Mouse (Mus musculus) midbrain, postnatal 0 days (tissue): ENCODE data around the gene Slc10a7. TPM values are rescaled to one million over a fixed set of nuclear protein-coding genes. Genes with fewer than 3 reads are reported as not detected.

Experiments
- ATAC-seq: fragments of 200-750 bp; cut with Nextera tagmentation; 2 replicates; pipeline ENCODE4 v1.8.0; 2017; ENCODE audit warnings: moderate number of reproducible peaks, mild to moderate bottlenecking, moderate TSS enrichment, moderate library complexity; ENCODE audit not compliant: low FRiP score
- DNase-seq: peaks from one replicate; pipeline ENCODE4 v3.0.0-alpha.2; 2015; ENCODE audit warnings: low spot score
- H3K27ac ChIP-seq: fragments of 300-500 bp; sonication (generic); 2 replicates; pipeline ENCODE4 v1.5.1; 2014; ENCODE audit warnings: low read depth, mild to moderate bottlenecking, low read length, mixed read lengths
- H3K27me3 ChIP-seq: fragments of 300-500 bp; sonication (generic); 2 replicates; pipeline ENCODE4 v1.6.1; 2014; ENCODE audit warnings: low read length, control low read depth, mixed read lengths; ENCODE audit not compliant: insufficient read depth
- H3K36me3 ChIP-seq: fragments of 300-500 bp; sonication (generic); 2 replicates; pipeline ENCODE4 v1.6.1; 2014; ENCODE audit warnings: low read length, control low read depth, mixed read lengths; ENCODE audit not compliant: insufficient read depth
- H3K4me1 ChIP-seq: fragments of 300-500 bp; sonication (generic); 2 replicates; pipeline ENCODE4 v1.6.1; 2014; ENCODE audit warnings: mild to moderate bottlenecking, control low read depth, antibody characterized with exemption, low read length, mixed read lengths; ENCODE audit not compliant: insufficient read depth
- H3K4me2 ChIP-seq: fragments of 300-500 bp; sonication (generic); 2 replicates; pipeline ENCODE4 v1.6.1; 2014; ENCODE audit warnings: low read depth, mild to moderate bottlenecking, low read length, mixed read lengths; ENCODE audit not compliant: poor library complexity, severe bottlenecking
- H3K4me3 ChIP-seq: fragments of 300-500 bp; sonication (generic); 2 replicates; pipeline ENCODE4 v1.5.1; 2014; ENCODE audit warnings: low read depth, mild to moderate bottlenecking, low read length, moderate library complexity
- H3K9ac ChIP-seq: fragments of 300-500 bp; sonication (generic); replicated peaks from 2 replicates; pipeline ENCODE4 v1.6.1; 2014; ENCODE audit warnings: mild to moderate bottlenecking, low read length, moderate library complexity, mixed read lengths; ENCODE audit not compliant: poor library complexity, severe bottlenecking
- H3K9me3 ChIP-seq: fragments of 300-500 bp; sonication (generic); 2 replicates; pipeline ENCODE4 v1.6.1; 2016; ENCODE audit warnings: low read length, control low read depth
- CTCF ChIP-seq: IDR thresholded peaks from 2 replicates; pipeline ENCODE4 v1.5.1; 2016; ENCODE audit warnings: antibody characterized with exemption, mild to moderate bottlenecking
- WGBS: fragments of 180-500 bp; shearing (Covaris S2); extraction: QIAGEN DNeasy Blood & Tissue Kit; methylation state at CpG from one replicate; pipeline ENCODE4 v1.1.7; 2014; 5-methylcytosine and 5-hydroxymethylcytosine counted together
- polyA plus RNA-seq: library from polyadenylated mRNA; unstranded; fragments of >200 nt; fragmentation: Nextera tagmentation; extraction: Ambion mirVana; gene quantifications from 2 replicates; pipeline ENCODE4 v1.2.1, GENCODE M21; 2015
- total RNA-seq: library from RNA; depleted of rRNA; stranded (reverse); fragments of >200 nt; gene quantifications from 2 replicates; pipeline ENCODE4 v1.2.3, GENCODE M21; 2014; rRNA removed

Slc10a7 gene
- total and polyA plus RNA-seq, 2 experiments from 2014 or later = 7.7 to 14.9 TPM

GRCm38 (mm10) chr8:78770584-78770983 is 261.4 kb downstream of the Slc10a7 start:
- H3K9ac ChIP-seq = no peak overlapping the region
- TF ChIP-seq CTCF = no peak
- H3K27ac ChIP-seq = no peak overlapping the region
- DNase-seq (no peak), ATAC-seq (no peak)
- H3K36me3 ChIP-seq = no peaks in the 10 kb centered on the region
- H3K4me1 ChIP-seq = no peaks in the 10 kb centered on the region
- no peak overlapping the region for H3K4me3 ChIP-seq
- no peaks in the 10 kb centered on the region for H3K27me3 ChIP-seq
- no peak overlapping the region for H3K4me2 ChIP-seq
- WGBS = 96% methylated on average over 3 of the region's 3 CpGs
- H3K9me3 ChIP-seq = no peaks in the 10 kb centered on the region

GRCm38 (mm10) chr8:78771256-78771655 is 262.1 kb downstream of the Slc10a7 start:
- no peak overlapping the region for H3K4me2 ChIP-seq
- 70% methylated on average over 7 of the region's 7 CpGs for WGBS
- H3K36me3 ChIP-seq = no peaks in the 10 kb centered on the region
- H3K4me3 ChIP-seq = no peak overlapping the region
- H3K27me3 ChIP-seq = no peaks in the 10 kb centered on the region
- H3K4me1 ChIP-seq = no peaks in the 10 kb centered on the region
- no peak overlapping the region for H3K9ac ChIP-seq
- TF ChIP-seq CTCF = no peak
- H3K27ac ChIP-seq = no peak overlapping the region
- no peaks in the 10 kb centered on the region for H3K9me3 ChIP-seq
- no peak for ATAC-seq
- DNase-seq = no peak

GRCm38 (mm10) chr8:78776816-78777215 is 267.7 kb downstream of the Slc10a7 start:
- TF ChIP-seq CTCF = no peak
- H3K4me1 ChIP-seq = no peaks in the 10 kb centered on the region
- no peak overlapping the region for H3K27ac ChIP-seq
- H3K4me2 ChIP-seq = no peak overlapping the region
- H3K9ac ChIP-seq = no peak overlapping the region
- ATAC-seq (no peak), DNase-seq (no peak)
- WGBS = 92% methylated on average over 9 of the region's 9 CpGs
- H3K9me3 ChIP-seq = no peaks in the 10 kb centered on the region
- no peaks in the 10 kb centered on the region for H3K27me3 ChIP-seq
- no peaks in the 10 kb centered on the region for H3K36me3 ChIP-seq
- H3K4me3 ChIP-seq = no peak overlapping the region

Other genes with a start within 250 kb of the Slc10a7 start
- 34.6 and 34.8 TPM in 2 replicates for gene Pou4f2, start 72.7 kb upstream of the Slc10a7 start, total RNA-seq
- gene Pou4f2, start 72.7 kb upstream of the Slc10a7 start, polyA plus RNA-seq = 13.0 and 14.4 TPM in 2 replicates
- 67.8 and 94.2 TPM in 2 replicates for gene Rbmxl1, start 448 bp upstream of the Slc10a7 start, total RNA-seq
- gene Rbmxl1, start 448 bp upstream of the Slc10a7 start, polyA plus RNA-seq = 139 and 141 TPM in 2 replicates